Mouse (Mus musculus) intestine, postnatal 0 days (tissue): ENCODE measurements around the gene Sox30. TPM values are rescaled to one million over a fixed set of nuclear protein-coding genes. Genes with fewer than 3 reads are reported as not detected.

Experiments used
- ATAC-seq: fragments of 200-750 bp; cut with Nextera tagmentation; 2 replicates; pipeline ENCODE4 v1.8.0; 2017; ENCODE audit warnings: mild to moderate bottlenecking, moderate TSS enrichment, moderate library complexity
- H3K27ac ChIP-seq: fragments of 300-500 bp; sonication (generic); 2 replicates; pipeline ENCODE4 v1.5.1; 2014; ENCODE audit warnings: mild to moderate bottlenecking, low read depth, low read length, moderate library complexity
- H3K27me3 ChIP-seq: fragments of 300-500 bp; sonication (generic); replicated peaks from 2 replicates; pipeline ENCODE4 v1.6.1; 2014; ENCODE audit warnings: low read length, mixed read lengths; ENCODE audit not compliant: control insufficient read depth, insufficient read depth
- H3K36me3 ChIP-seq: fragments of 300-500 bp; sonication (generic); 2 replicates; pipeline ENCODE4 v1.6.1; 2014; ENCODE audit warnings: mild to moderate bottlenecking, moderate library complexity; ENCODE audit not compliant: control insufficient read depth, insufficient read depth
- H3K4me1 ChIP-seq: fragments of 300-500 bp; sonication (generic); replicated peaks from 2 replicates; pipeline ENCODE4 v1.6.1; 2014; ENCODE audit warnings: antibody characterized with exemption, low read length, mixed read lengths; ENCODE audit not compliant: control insufficient read depth, insufficient read depth
- H3K4me2 ChIP-seq: fragments of 300-500 bp; sonication (generic); replicated peaks from 2 replicates; pipeline ENCODE4 v1.6.1; 2014; ENCODE audit warnings: low read depth, mild to moderate bottlenecking, moderate library complexity
- H3K4me3 ChIP-seq: fragments of 300-500 bp; sonication (generic); 2 replicates; pipeline ENCODE4 v1.5.1; 2014; ENCODE audit warnings: low read depth, low read length
- H3K9ac ChIP-seq: fragments of 300-500 bp; sonication (generic); 2 replicates; pipeline ENCODE4 v1.6.1; 2014; ENCODE audit warnings: mild to moderate bottlenecking, low read depth, low read length
- H3K9me3 ChIP-seq: fragments of 300-500 bp; sonication (generic); 2 replicates; pipeline ENCODE4 v1.6.1; 2016; ENCODE audit warnings: mixed run types; ENCODE audit not compliant: control insufficient read depth
- CTCF ChIP-seq: sonication (generic); IDR thresholded peaks from 2 replicates; pipeline ENCODE4 v1.5.1; 2016; ENCODE audit warnings: low read depth, mild to moderate bottlenecking, control low read depth, antibody characterized with exemption, moderate library complexity
- WGBS: fragments of 180-500 bp; shearing (Covaris S2); extraction: QIAGEN DNeasy Blood & Tissue Kit; methylation state at CpG from one replicate; pipeline ENCODE4 v1.1.7; 2014; 5-methylcytosine and 5-hydroxymethylcytosine counted together
- polyA plus RNA-seq: library from polyadenylated mRNA; unstranded; fragments of >200 nt; fragmentation: Nextera tagmentation; extraction: Ambion mirVana; gene quantifications from 2 replicates; pipeline ENCODE4 v1.2.1, GENCODE M21; 2015

The Sox30 gene
- polyA plus RNA-seq, 1 experiment from 2014 or later, result 0.16 TPM

GRCm38 (mm10) chr11:46054311-46054710 is 74.2 kb downstream of the Sox30 start:
- ATAC-seq, result no peak
- WGBS, result 49% methylated on average over 5 of the region's 5 CpGs

GRCm38 (mm10) chr11:46054911-46055895 is 75.1 kb downstream of the Sox30 start:
- no peak for ATAC-seq
- peaks cover 21% of the 10 kb centered on the region for H3K27me3 ChIP-seq
- no peaks in the 10 kb centered on the region for H3K4me1 ChIP-seq
- peak overlapping the region; percentile 61 for H3K4me2 ChIP-seq
- no peaks in the 10 kb centered on the region for H3K9me3 ChIP-seq
- H3K4me3 ChIP-seq, result peak overlapping the region; percentile 55
- H3K9ac ChIP-seq, result no peak overlapping the region
- 22% methylated on average over 13 of the region's 13 CpGs for WGBS
- H3K27ac ChIP-seq, result peak overlapping the region; percentile 79
- H3K36me3 ChIP-seq, result no peaks in the 10 kb centered on the region
- TF ChIP-seq CTCF, result no peak

More at GRCm38 (mm10) chr11:46054311-46054710, 74.2 kb downstream of the Sox30 start:
- TF ChIP-seq CTCF, result no peak
- Histone ChIP-seq H3K27ac (no peak overlapping the region), H3K4me1 (no peaks in the 10 kb centered on the region), H3K4me2 (no peak overlapping the region), H3K4me3 (no peak overlapping the region), H3K9me3 (no peaks in the 10 kb centered on the region), H3K27me3 (peaks cover 21% of the 10 kb centered on the region), H3K36me3 (no peaks in the 10 kb centered on the region), H3K9ac (no peak overlapping the region)

- WGBS, result 2% methylated on average over 50 of the region's 51 CpGs
- ATAC-seq, result peak; percentile 25; the same call in 1 of the 2 replicates
- peak within 1 kb of the TSS; percentile 68 for H3K9ac ChIP-seq
These were observed 76.0 kb downstream of the Sox30 start, which contains the start of gene Adam19 for GRCm38 (mm10) chr11:46055896-46056769. Gene Adam19 (plus strand): TSS chr11:46055992.

GRCm38 (mm10) chr11:46056770-46057411 is 76.8 kb downstream of the Sox30 start:
- Histone ChIP-seq H3K27me3 (peaks cover 21% of the 10 kb centered on the region), H3K4me1 (no peaks in the 10 kb centered on the region), H3K27ac (peak overlapping the region; percentile 79), H3K4me3 (peak overlapping the region; percentile 55), H3K36me3 (peaks cover 5% of the 10 kb centered on the region; the same call in 1 of the 2 replicates), H3K4me2 (peak overlapping the region; percentile 61), H3K9ac (peak overlapping the region; percentile 68), H3K9me3 (no peaks in the 10 kb centered on the region)
- WGBS, result 4% methylated on average over 25 of the region's 25 CpGs
- TF ChIP-seq CTCF, result no peak
- ATAC-seq, result no peak

More at GRCm38 (mm10) chr11:46055896-46056769, 76.0 kb downstream of the Sox30 start, which contains the start of gene Adam19:
- Histone ChIP-seq H3K9me3 (no peaks in the 10 kb centered on the region), H3K4me1 (no peaks in the 10 kb centered on the region), H3K4me3 (peak within 1 kb of the TSS; percentile 55), H3K4me2 (peak within 1 kb of the TSS; percentile 61), H3K27ac (peak within 1 kb of the TSS; percentile 79), H3K27me3 (peaks cover 21% of the 10 kb centered on the region), H3K36me3 (peaks cover 5% of the 10 kb centered on the region; the same call in 1 of the 2 replicates)
- peak; percentile 28 for TF ChIP-seq CTCF

GRCm38 (mm10) chr11:46058011-46058410 is 77.9 kb downstream of the Sox30 start:
- no peaks in the 10 kb centered on the region for H3K4me1 ChIP-seq
- no peak overlapping the region for H3K27ac ChIP-seq
- H3K9ac ChIP-seq, result no peak overlapping the region
- H3K4me2 ChIP-seq, result peak overlapping the region; percentile 61
- H3K36me3 ChIP-seq, result peaks cover 5% of the 10 kb centered on the region; the same call in 1 of the 2 replicates
- no peak for TF ChIP-seq CTCF
- no peak for ATAC-seq
- peak overlapping the region; percentile 55; the same call in 1 of the 2 replicates for H3K4me3 ChIP-seq
- WGBS, result 11% methylated on average over 9 of the region's 9 CpGs
- peaks cover 21% of the 10 kb centered on the region for H3K27me3 ChIP-seq
- no peaks in the 10 kb centered on the region for H3K9me3 ChIP-seq
